Mouse (Mus musculus) midbrain, postnatal 0 days (tissue): ENCODE data around the gene Lmbr1l. TPM values are rescaled to one million over a fixed set of nuclear protein-coding genes. Genes with fewer than 3 reads are reported as not detected.
A peak's percentile ranks its signal among the peaks of the same experiment; 100 is the strongest.

Experiments
- ATAC-seq: fragments of 200-750 bp; cut with Nextera tagmentation; 2 replicates; pipeline ENCODE4 v1.8.0; 2017; ENCODE audit warnings: moderate number of reproducible peaks, mild to moderate bottlenecking, moderate TSS enrichment, moderate library complexity; ENCODE audit not compliant: low FRiP score
- DNase-seq: peaks from one replicate; pipeline ENCODE4 v3.0.0-alpha.2; 2015; ENCODE audit warnings: low spot score
- H3K27ac ChIP-seq: fragments of 300-500 bp; sonication (generic); 2 replicates; pipeline ENCODE4 v1.5.1; 2014; ENCODE audit warnings: low read depth, mild to moderate bottlenecking, low read length, mixed read lengths
- H3K27me3 ChIP-seq: fragments of 300-500 bp; sonication (generic); 2 replicates; pipeline ENCODE4 v1.6.1; 2014; ENCODE audit warnings: low read length, control low read depth, mixed read lengths; ENCODE audit not compliant: insufficient read depth
- H3K36me3 ChIP-seq: fragments of 300-500 bp; sonication (generic); 2 replicates; pipeline ENCODE4 v1.6.1; 2014; ENCODE audit warnings: low read length, control low read depth, mixed read lengths; ENCODE audit not compliant: insufficient read depth
- H3K4me1 ChIP-seq: fragments of 300-500 bp; sonication (generic); 2 replicates; pipeline ENCODE4 v1.6.1; 2014; ENCODE audit warnings: mild to moderate bottlenecking, control low read depth, antibody characterized with exemption, low read length, mixed read lengths; ENCODE audit not compliant: insufficient read depth
- H3K4me2 ChIP-seq: fragments of 300-500 bp; sonication (generic); 2 replicates; pipeline ENCODE4 v1.6.1; 2014; ENCODE audit warnings: low read depth, mild to moderate bottlenecking, low read length, mixed read lengths; ENCODE audit not compliant: poor library complexity, severe bottlenecking
- H3K4me3 ChIP-seq: fragments of 300-500 bp; sonication (generic); 2 replicates; pipeline ENCODE4 v1.5.1; 2014; ENCODE audit warnings: low read depth, mild to moderate bottlenecking, low read length, moderate library complexity
- H3K9ac ChIP-seq: fragments of 300-500 bp; sonication (generic); replicated peaks from 2 replicates; pipeline ENCODE4 v1.6.1; 2014; ENCODE audit warnings: mild to moderate bottlenecking, low read length, moderate library complexity, mixed read lengths; ENCODE audit not compliant: poor library complexity, severe bottlenecking
- H3K9me3 ChIP-seq: fragments of 300-500 bp; sonication (generic); 2 replicates; pipeline ENCODE4 v1.6.1; 2016; ENCODE audit warnings: low read length, control low read depth
- CTCF ChIP-seq: IDR thresholded peaks from 2 replicates; pipeline ENCODE4 v1.5.1; 2016; ENCODE audit warnings: antibody characterized with exemption, mild to moderate bottlenecking
- WGBS: fragments of 180-500 bp; shearing (Covaris S2); extraction: QIAGEN DNeasy Blood & Tissue Kit; methylation state at CpG from one replicate; pipeline ENCODE4 v1.1.7; 2014; 5-methylcytosine and 5-hydroxymethylcytosine counted together
- polyA plus RNA-seq: library from polyadenylated mRNA; unstranded; fragments of >200 nt; fragmentation: Nextera tagmentation; extraction: Ambion mirVana; gene quantifications from 2 replicates; pipeline ENCODE4 v1.2.1, GENCODE M21; 2015
- total RNA-seq: library from RNA; depleted of rRNA; stranded (reverse); fragments of >200 nt; gene quantifications from 2 replicates; pipeline ENCODE4 v1.2.3, GENCODE M21; 2014

Lmbr1l gene
- total and polyA plus RNA-seq, 2 experiments from 2014 or later, result 19.6 to 46.0 TPM

DNA sequence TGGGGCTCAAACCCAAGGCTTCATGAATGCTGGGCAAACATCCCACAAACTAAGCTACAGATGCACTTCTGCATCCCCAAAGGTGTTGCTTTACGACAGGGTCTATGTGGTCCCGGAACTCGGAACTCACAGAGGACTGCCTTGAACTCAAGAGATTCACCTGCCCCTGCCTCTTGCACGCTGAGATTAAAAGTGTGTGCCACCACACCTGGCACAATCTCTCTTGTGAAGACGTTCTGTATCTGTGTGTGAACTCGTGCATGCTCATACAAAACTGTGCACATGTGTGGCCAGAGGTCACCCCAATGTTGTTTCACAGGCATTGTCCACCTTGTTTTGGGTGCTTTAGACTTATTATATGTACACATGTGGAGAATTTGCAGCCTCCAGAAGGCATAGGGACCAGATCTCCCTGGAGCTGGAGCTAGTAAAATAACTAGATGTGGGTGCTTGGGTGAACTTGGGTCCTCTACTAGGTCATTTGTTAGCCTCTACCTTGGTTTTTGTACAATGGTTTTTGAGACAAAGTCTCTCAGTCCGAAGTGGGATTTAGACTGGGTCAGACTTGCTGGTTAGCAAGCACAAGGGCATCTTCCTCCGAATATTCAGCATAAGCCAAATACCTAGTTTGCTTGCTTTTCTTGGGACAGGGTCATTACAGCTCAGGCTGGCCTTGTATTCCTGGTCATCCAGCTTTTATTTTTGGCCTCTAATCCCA lies 12.1 kb upstream of the Lmbr1l start:
- Histone ChIP-seq H3K9ac (0 out of 2 replicates have a peak overlapping the region, but pooled peaks have one; percentile 13), H3K27ac (no peak overlapping the region), H3K4me2 (no peak overlapping the region), H3K36me3 (peaks cover 4% of the 10 kb centered on the region; the same call in 1 of the 2 replicates), H3K9me3 (no peaks in the 10 kb centered on the region), H3K4me1 (0 out of 2 replicates have a peak, but pooled peaks cover 4% of the 10 kb centered on the region), H3K27me3 (no peaks in the 10 kb centered on the region), H3K4me3 (no peak overlapping the region)
- DNase-seq, result no peak
- 56% methylated on average over 8 of the region's 8 CpGs for WGBS
- no peak for TF ChIP-seq CTCF
- no peak for ATAC-seq

DNA sequence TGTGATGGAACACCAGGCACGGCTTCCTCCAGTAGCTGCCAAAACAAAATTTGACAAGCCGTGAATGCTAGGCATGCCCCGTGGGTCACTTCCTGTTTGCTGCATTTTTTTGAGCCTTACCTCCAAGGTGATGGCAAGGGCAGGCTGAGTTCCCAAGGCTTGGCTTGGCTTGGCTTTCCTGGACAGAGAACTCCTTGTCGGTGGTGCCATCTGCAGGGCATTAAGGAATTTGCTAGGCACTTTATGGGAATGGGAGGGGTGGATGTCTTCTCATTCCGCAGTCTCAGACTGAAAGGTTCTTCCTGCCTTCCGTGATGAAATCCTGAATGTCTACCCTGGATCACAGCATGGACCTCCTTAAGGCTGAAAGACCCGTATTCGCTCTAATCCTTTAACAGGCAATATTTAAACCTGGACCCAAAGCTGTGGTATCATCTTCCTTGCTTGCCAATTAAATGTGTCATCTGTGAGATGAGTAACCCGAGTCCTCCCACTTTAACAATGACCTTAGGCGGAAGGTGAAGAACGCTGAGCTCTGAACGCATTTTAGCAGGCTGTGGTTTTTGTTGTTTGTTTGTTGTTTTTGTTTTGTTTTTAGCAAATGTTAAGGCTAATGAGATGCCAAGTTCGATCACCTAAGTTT lies 10.7 kb upstream of the Lmbr1l start:
- H3K4me1 ChIP-seq, result 0 out of 2 replicates have a peak, but pooled peaks cover 4% of the 10 kb centered on the region
- TF ChIP-seq CTCF, result peak; percentile 89
- no peaks in the 10 kb centered on the region for H3K27me3 ChIP-seq
- ATAC-seq (peak; percentile 69; the same call in 1 of the 2 replicates), DNase-seq (peak; percentile 90)
- H3K4me3 ChIP-seq, result no peak overlapping the region
- H3K36me3 ChIP-seq, result peaks cover 4% of the 10 kb centered on the region; the same call in 1 of the 2 replicates
- no peaks in the 10 kb centered on the region for H3K9me3 ChIP-seq
- H3K9ac ChIP-seq, result no peak overlapping the region
- no peak overlapping the region for H3K27ac ChIP-seq
- peak overlapping the region; percentile 13; the same call in 1 of the 2 replicates for H3K4me2 ChIP-seq
- 15% methylated on average over 13 of the region's 13 CpGs for WGBS

DNA sequence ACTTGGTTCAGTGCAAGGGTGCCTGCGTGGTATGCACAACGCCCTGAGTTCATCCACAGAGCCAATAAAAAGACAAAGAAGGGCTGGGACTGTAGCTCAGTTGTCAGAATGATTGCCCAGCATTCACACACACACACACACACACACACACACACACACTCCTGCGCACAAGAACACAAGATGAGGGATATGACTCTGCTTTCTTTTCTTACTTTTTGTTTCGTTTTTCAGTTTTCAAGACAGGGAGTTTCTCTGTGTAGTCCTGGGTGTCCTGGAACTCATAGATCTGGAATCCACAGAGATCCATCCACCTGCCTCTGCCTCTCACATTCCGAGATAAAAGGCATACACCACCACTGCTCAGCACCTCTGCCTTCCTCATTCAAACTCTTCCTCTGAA lies 9.5 kb upstream of the Lmbr1l start:
- Histone ChIP-seq H3K4me2 (no peak overlapping the region), H3K4me3 (no peak overlapping the region), H3K9ac (no peak overlapping the region), H3K27ac (no peak overlapping the region), H3K36me3 (peaks cover 4% of the 10 kb centered on the region; the same call in 1 of the 2 replicates), H3K9me3 (no peaks in the 10 kb centered on the region), H3K4me1 (0 out of 2 replicates have a peak, but pooled peaks cover 4% of the 10 kb centered on the region), H3K27me3 (no peaks in the 10 kb centered on the region)
- WGBS, result 84% methylated on average over 5 of the region's 5 CpGs
- ATAC-seq (no peak), DNase-seq (no peak)
- no peak for TF ChIP-seq CTCF

DNA sequence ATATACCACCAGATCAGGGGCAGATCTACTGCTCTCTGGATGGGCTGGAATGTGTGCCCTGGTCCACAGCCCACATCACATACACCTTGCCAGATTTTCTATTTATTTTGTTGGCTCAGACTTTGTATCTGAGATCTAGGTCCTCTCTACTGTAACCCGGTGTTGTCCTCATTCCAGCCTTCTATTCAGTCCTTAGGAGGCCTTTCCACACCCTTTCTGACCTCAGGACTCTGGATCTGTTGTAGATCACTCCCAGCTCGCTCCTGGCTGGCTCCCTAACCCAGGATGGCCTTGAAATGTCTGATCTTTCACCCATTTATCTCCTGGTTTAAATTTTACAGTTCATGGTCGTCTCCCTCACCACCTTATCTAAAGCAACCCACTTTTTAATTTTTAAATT lies 6.7 kb upstream of the Lmbr1l start:
- Histone ChIP-seq H3K4me3 (no peak overlapping the region), H3K36me3 (no peaks in the 10 kb centered on the region), H3K4me1 (no peaks in the 10 kb centered on the region), H3K9ac (no peak overlapping the region), H3K4me2 (no peak overlapping the region), H3K27ac (no peak overlapping the region), H3K27me3 (no peaks in the 10 kb centered on the region), H3K9me3 (no peaks in the 10 kb centered on the region)
- no peak for DNase-seq
- WGBS, result 71% methylated on average over 3 of the region's 3 CpGs
- TF ChIP-seq CTCF, result no peak
- no peak for ATAC-seq

DNA sequence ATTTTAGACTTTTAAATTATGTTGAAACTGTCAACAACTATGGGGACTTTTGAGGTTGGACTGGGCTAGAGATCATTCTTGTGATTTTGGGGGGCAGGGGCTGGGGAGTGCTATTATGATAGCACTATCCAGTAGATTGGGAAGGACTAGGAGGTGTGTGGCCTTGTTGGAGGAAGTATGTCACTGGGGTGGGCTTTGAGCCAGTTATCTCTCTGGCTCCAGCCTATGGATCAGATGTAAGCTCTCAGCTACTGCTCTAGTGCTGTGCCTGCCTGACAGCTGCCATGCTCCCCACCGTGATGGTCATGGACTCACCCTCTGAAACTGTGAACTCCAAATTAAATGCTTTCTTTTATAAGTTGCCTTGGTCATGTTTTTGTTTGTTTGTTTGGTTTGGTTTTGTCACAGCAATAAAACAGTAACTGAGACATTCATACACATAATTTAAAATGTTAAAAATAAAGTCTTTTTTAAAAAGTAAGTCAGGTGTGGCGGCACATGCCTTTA lies 5.1 kb upstream of the Lmbr1l start:
- 80% methylated on average over 2 of the region's 2 CpGs for WGBS
- H3K27me3 ChIP-seq, result no peaks in the 10 kb centered on the region
- H3K27ac ChIP-seq, result no peak overlapping the region
- no peaks in the 10 kb centered on the region for H3K4me1 ChIP-seq
- no peak for ATAC-seq
- no peak overlapping the region for H3K9ac ChIP-seq
- H3K4me2 ChIP-seq, result no peak overlapping the region
- no peak for TF ChIP-seq CTCF
- no peaks in the 10 kb centered on the region for H3K36me3 ChIP-seq
- H3K9me3 ChIP-seq, result no peaks in the 10 kb centered on the region
- no peak overlapping the region for H3K4me3 ChIP-seq
- DNase-seq, result no peak

DNA sequence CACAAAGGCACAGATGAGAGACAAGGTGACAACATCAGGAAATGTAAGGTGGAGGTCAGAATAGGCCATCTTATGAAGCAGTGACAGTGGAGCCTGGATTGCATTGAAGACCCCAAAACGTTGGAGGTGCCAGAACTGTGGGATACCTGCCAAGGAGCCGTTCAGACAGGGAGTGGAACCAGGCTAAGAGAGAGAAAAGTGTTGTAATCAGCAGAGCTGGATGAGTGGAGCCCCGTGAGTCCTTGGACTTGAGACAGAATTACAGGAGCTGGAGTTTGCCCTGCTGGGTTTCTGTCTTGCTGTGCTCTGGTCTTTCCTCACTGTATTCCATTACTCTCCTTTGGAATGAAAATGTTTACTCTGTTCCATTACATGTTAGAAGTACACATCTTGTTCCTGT lies 4.5 kb upstream of the Lmbr1l start:
- H3K9me3 ChIP-seq, result no peaks in the 10 kb centered on the region
- no peak for ATAC-seq
- H3K4me1 ChIP-seq, result no peaks in the 10 kb centered on the region
- no peak for DNase-seq
- no peak overlapping the region for H3K27ac ChIP-seq
- H3K9ac ChIP-seq, result no peak overlapping the region
- TF ChIP-seq CTCF, result no peak
- WGBS, result 54% methylated on average over 3 of the region's 3 CpGs
- H3K36me3 ChIP-seq, result no peaks in the 10 kb centered on the region
- no peak overlapping the region for H3K4me2 ChIP-seq
- no peaks in the 10 kb centered on the region for H3K27me3 ChIP-seq
- no peak overlapping the region for H3K4me3 ChIP-seq
